Mouse (Mus musculus): Measurements from ENCODE around the gene Mccc1. TPM values are rescaled to one million over a fixed set of nuclear protein-coding genes. Genes with fewer than 3 reads are reported as not detected.

Gene Mccc1
- polyA plus RNA-seq, 1 experiment from 2014 or later = 34.4 TPM

DNA sequence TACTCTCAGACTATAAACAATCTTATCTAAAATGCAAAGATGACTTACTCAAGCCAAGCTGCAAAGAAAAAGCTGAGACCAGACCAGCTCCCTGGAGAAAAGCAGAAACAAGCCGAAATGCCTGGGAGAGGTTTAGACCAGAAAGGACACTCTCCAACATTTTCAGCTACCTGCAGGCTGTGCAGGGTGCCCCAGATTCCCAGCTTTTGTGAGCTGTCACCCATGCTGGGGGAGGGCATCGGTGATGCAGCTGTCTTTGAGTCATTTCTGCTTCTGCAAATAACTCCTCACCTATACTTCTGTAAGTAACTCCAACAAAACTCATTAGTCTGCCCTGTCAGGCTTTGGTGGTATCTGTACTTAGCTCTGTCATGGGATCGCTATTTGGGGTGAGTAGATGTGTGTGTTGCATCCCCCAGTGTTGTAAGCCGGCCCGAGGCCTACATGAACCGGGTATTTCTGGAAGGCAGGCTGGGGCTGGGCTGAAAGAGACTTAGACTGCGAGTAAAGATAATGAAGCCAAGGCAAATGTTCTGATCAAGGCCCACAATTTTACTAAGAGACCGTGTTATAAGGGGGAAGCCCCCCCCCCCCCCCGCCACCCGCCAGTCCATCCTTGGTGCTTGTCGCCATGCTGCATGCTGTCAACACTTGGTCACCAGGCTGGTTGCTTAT lies 45.4 kb downstream of the Mccc1 start:
- ATAC-seq (ENCODE audit: insufficient number of reproducible peaks, insufficient read depth, low FRiP score, low read depth) = no peak
- no peak overlapping the region for H3K27ac ChIP-seq (ENCODE audit: low read length)
- no peaks in the 10 kb centered on the region for H3K4me1 ChIP-seq (ENCODE audit: control insufficient read depth, insufficient read depth, low read length)
- H3K9ac ChIP-seq (replicated peaks; ENCODE audit: low read depth, low read length) = no peak overlapping the region
- no peak overlapping the region for H3K4me2 ChIP-seq (replicated peaks; ENCODE audit: low read depth, low read length)
- WGBS = 91% methylated on average over 11 of the region's 11 CpGs
- H3K9me3 ChIP-seq (ENCODE audit: control insufficient read depth, low read depth, low read length) = no peaks in the 10 kb centered on the region
- H3K27me3 ChIP-seq (ENCODE audit: control insufficient read depth, insufficient read depth, low read length) = no peaks in the 10 kb centered on the region
- no peaks in the 10 kb centered on the region for H3K36me3 ChIP-seq (ENCODE audit: control insufficient read depth, insufficient read depth, low read length)
- no peak overlapping the region for H3K4me3 ChIP-seq (ENCODE audit: low read depth, low read length)

GRCm38 (mm10) chr3:35953816-35954215 lies 46.7 kb downstream of the Mccc1 start:
- Histone ChIP-seq H3K27me3 (ENCODE audit: control insufficient read depth, insufficient read depth, low read length) (no peaks in the 10 kb centered on the region), H3K4me3 (ENCODE audit: low read depth, low read length) (no peak overlapping the region), H3K4me1 (ENCODE audit: control insufficient read depth, insufficient read depth, low read length) (no peaks in the 10 kb centered on the region), H3K9ac (replicated peaks; ENCODE audit: low read depth, low read length) (no peak overlapping the region), H3K4me2 (replicated peaks; ENCODE audit: low read depth, low read length) (no peak overlapping the region), H3K36me3 (ENCODE audit: control insufficient read depth, insufficient read depth, low read length) (no peaks in the 10 kb centered on the region), H3K27ac (ENCODE audit: low read length) (no peak overlapping the region), H3K9me3 (ENCODE audit: control insufficient read depth, low read depth, low read length) (no peaks in the 10 kb centered on the region)
- 74% methylated on average over 6 of the region's 6 CpGs for WGBS
- ATAC-seq (ENCODE audit: insufficient number of reproducible peaks, insufficient read depth, low FRiP score, low read depth) = no peak

GRCm38 (mm10) chr3:35953184-35953583 lies 47.3 kb downstream of the Mccc1 start:
- Histone ChIP-seq H3K4me2 (replicated peaks; ENCODE audit: low read depth, low read length) (no peak overlapping the region), H3K36me3 (ENCODE audit: control insufficient read depth, insufficient read depth, low read length) (no peaks in the 10 kb centered on the region), H3K9me3 (ENCODE audit: control insufficient read depth, low read depth, low read length) (no peaks in the 10 kb centered on the region), H3K27me3 (ENCODE audit: control insufficient read depth, insufficient read depth, low read length) (no peaks in the 10 kb centered on the region), H3K9ac (replicated peaks; ENCODE audit: low read depth, low read length) (no peak overlapping the region), H3K4me3 (ENCODE audit: low read depth, low read length) (no peak overlapping the region), H3K27ac (ENCODE audit: low read length) (no peak overlapping the region), H3K4me1 (ENCODE audit: control insufficient read depth, insufficient read depth, low read length) (no peaks in the 10 kb centered on the region)
- 25% methylated on average over 1 of the region's 1 CpGs for WGBS
- no peak for ATAC-seq (ENCODE audit: insufficient number of reproducible peaks, insufficient read depth, low FRiP score, low read depth)

DNA sequence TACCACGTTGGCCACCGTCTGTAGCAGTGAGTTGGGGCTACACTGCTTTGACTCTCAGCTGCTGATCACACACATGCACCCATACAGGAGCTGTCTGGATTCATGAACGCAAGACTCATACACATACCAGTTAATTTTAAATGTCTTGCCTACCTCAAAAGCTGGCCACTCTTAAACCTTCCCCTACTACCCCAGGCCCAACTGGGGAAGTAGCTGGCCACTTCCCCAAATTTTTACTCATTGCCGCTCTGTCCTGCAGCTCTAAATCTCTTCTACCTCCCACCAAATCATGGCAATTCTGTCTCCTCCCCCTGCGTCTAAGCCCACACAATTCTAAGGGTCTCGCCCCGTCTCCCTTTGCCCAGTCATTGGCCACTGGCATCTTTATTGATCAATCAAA lies 52.3 kb downstream of the Mccc1 start:
- 92% methylated on average over 7 of the region's 7 CpGs for WGBS
- Histone ChIP-seq H3K27me3 (ENCODE audit: control insufficient read depth, insufficient read depth, low read length) (no peaks in the 10 kb centered on the region), H3K4me1 (ENCODE audit: control insufficient read depth, insufficient read depth, low read length) (no peaks in the 10 kb centered on the region), H3K27ac (ENCODE audit: low read length) (no peak overlapping the region), H3K9me3 (ENCODE audit: control insufficient read depth, low read depth, low read length) (no peaks in the 10 kb centered on the region), H3K9ac (replicated peaks; ENCODE audit: low read depth, low read length) (no peak overlapping the region), H3K4me2 (replicated peaks; ENCODE audit: low read depth, low read length) (no peak overlapping the region), H3K4me3 (ENCODE audit: low read depth, low read length) (no peak overlapping the region), H3K36me3 (ENCODE audit: control insufficient read depth, insufficient read depth, low read length) (no peaks in the 10 kb centered on the region)
- no peak for ATAC-seq (ENCODE audit: insufficient number of reproducible peaks, insufficient read depth, low FRiP score, low read depth)

DNA sequence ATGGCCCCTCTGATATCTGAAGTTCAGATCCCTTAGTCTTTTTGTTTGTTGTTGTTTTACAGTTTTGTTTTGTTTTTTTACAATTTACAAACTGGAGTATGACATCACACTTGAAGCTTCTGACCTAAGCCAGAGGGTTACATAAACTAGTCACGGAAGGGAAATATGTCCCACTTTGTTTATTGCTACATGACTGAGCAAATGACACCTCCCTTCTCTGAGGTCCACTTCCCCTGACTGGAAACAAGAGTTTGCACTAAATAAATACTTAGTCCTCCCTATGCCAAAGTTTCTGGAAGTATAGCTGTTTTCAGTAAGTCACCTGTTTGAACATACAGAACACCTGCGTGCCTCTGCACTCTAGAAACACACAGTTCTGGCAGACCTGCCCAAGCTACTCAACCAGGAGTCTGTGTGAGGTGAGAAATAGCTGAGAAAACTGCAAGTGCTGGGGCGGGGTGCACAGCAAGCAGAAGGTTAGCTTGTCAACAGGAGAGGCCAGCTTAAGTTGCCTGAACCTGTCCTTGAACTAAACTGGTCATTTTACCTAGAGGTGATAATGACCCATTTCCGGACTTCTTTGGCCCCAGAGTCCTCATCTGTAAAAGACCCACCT lies 59.9 kb downstream of the Mccc1 start:
- H3K27me3 ChIP-seq (ENCODE audit: control insufficient read depth, insufficient read depth, low read length) = no peaks in the 10 kb centered on the region
- ATAC-seq (ENCODE audit: insufficient number of reproducible peaks, insufficient read depth, low FRiP score, low read depth) = no peak

GRCm38 (mm10) chr3:35940047-35940446 lies 60.4 kb downstream of the Mccc1 start:
- ATAC-seq (ENCODE audit: insufficient number of reproducible peaks, insufficient read depth, low FRiP score, low read depth) = no peak
- Histone ChIP-seq H3K27me3 (ENCODE audit: control insufficient read depth, insufficient read depth, low read length) (no peaks in the 10 kb centered on the region), H3K9ac (replicated peaks; ENCODE audit: low read depth, low read length) (no peak overlapping the region), H3K4me3 (ENCODE audit: low read depth, low read length) (no peak overlapping the region), H3K4me2 (replicated peaks; ENCODE audit: low read depth, low read length) (no peak overlapping the region), H3K9me3 (ENCODE audit: control insufficient read depth, low read depth, low read length) (no peaks in the 10 kb centered on the region), H3K27ac (ENCODE audit: low read length) (no peak overlapping the region), H3K4me1 (ENCODE audit: control insufficient read depth, insufficient read depth, low read length) (no peaks in the 10 kb centered on the region), H3K36me3 (ENCODE audit: control insufficient read depth, insufficient read depth, low read length) (peaks cover 7% of the 10 kb centered on the region; the same call in 1 of the 2 replicates)
- WGBS = 32% methylated on average over 2 of the region's 2 CpGs

More for the DNA sequence above, 59.9 kb downstream of the Mccc1 start:
- WGBS = 73% methylated on average over 4 of the region's 4 CpGs
- H3K9ac ChIP-seq (replicated peaks; ENCODE audit: low read depth, low read length) = no peak overlapping the region
- H3K4me2 ChIP-seq (replicated peaks; ENCODE audit: low read depth, low read length) = no peak overlapping the region
- H3K36me3 ChIP-seq (ENCODE audit: control insufficient read depth, insufficient read depth, low read length) = peaks cover 7% of the 10 kb centered on the region; the same call in 1 of the 2 replicates
- H3K27ac ChIP-seq (ENCODE audit: low read length) = no peak overlapping the region
- H3K4me1 ChIP-seq (ENCODE audit: control insufficient read depth, insufficient read depth, low read length) = no peaks in the 10 kb centered on the region
- no peaks in the 10 kb centered on the region for H3K9me3 ChIP-seq (ENCODE audit: control insufficient read depth, low read depth, low read length)
- no peak overlapping the region for H3K4me3 ChIP-seq (ENCODE audit: low read depth, low read length)

DNA sequence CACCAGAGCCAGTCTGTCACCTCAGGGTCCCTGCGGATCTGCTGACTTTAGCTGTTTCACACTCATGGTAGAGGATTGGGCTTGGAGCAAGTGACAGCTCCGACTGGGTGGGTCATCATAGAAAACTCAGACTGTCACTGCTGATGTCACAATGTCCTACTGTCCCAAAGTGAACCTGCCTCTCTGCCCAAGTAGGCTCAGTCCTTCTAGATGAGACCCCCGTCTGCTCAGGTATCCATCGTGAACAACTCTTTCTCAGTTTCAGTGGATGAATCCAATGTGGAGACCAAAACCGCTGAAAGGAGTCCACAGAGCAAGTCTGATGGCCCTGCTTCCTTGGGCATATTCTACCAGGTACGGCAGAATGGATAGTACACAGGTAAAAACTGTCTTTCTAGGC lies 63.1 kb downstream of the Mccc1 start, which contains the start of gene Dcun1d1:
Gene Dcun1d1 (minus strand): TSS at position 101 of the 400 bp plus-strand sequence.
- H3K27me3 ChIP-seq (ENCODE audit: control insufficient read depth, insufficient read depth, low read length) = no peaks in the 10 kb centered on the region
- peaks cover 7% of the 10 kb centered on the region; the same call in 1 of the 2 replicates for H3K36me3 ChIP-seq (ENCODE audit: control insufficient read depth, insufficient read depth, low read length)
- peaks cover 6% of the 10 kb centered on the region; the same call in 1 of the 2 replicates for H3K4me1 ChIP-seq (ENCODE audit: control insufficient read depth, insufficient read depth, low read length)
- 90% methylated on average over 6 of the region's 6 CpGs for WGBS
- H3K4me3 ChIP-seq (ENCODE audit: low read depth, low read length) = no peak within 1 kb of the TSS
- ATAC-seq (ENCODE audit: insufficient number of reproducible peaks, insufficient read depth, low FRiP score, low read depth) = no peak
- H3K9ac ChIP-seq (replicated peaks; ENCODE audit: low read depth, low read length) = no peak within 1 kb of the TSS
- H3K9me3 ChIP-seq (ENCODE audit: control insufficient read depth, low read depth, low read length) = no peaks in the 10 kb centered on the region
- no peak within 1 kb of the TSS for H3K27ac ChIP-seq (ENCODE audit: low read length)
- H3K4me2 ChIP-seq (replicated peaks; ENCODE audit: low read depth, low read length) = no peak within 1 kb of the TSS

DNA sequence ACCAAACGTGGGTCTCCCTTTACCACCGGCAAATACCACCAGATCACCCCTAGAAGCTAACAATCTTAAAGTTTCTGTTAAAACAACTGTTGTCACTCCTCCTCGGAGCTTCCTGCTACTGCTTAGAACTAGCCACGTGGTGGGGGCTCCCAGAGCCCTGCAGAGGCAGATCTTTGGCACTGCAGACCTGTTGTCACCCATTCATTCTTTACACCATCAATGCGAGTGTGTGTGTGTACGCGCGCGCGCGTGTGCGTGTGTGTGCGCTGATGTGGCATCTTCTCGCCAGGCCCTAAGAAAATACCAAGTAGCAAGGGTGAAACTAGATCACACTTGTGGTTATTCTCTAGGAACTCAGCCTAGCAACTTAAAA lies 67.1 kb downstream of the Mccc1 start:
- peaks cover 12% of the 10 kb centered on the region for H3K4me1 ChIP-seq (ENCODE audit: control insufficient read depth, insufficient read depth, low read length)
- under 1% methylated on average over 14 of the region's 14 CpGs for WGBS

More for the DNA sequence above, 67.1 kb downstream of the Mccc1 start:
- H3K36me3 ChIP-seq (ENCODE audit: control insufficient read depth, insufficient read depth, low read length) = peaks cover 7% of the 10 kb centered on the region; the same call in 1 of the 2 replicates
- peak overlapping the region; percentile 99 for H3K9ac ChIP-seq (replicated peaks; ENCODE audit: low read depth, low read length)
- H3K27me3 ChIP-seq (ENCODE audit: control insufficient read depth, insufficient read depth, low read length) = no peaks in the 10 kb centered on the region
- H3K27ac ChIP-seq (ENCODE audit: low read length) = peak overlapping the region; percentile 91; the same call in 1 of the 2 replicates
- no peaks in the 10 kb centered on the region for H3K9me3 ChIP-seq (ENCODE audit: control insufficient read depth, low read depth, low read length)
- peak overlapping the region; percentile 82 for H3K4me3 ChIP-seq (ENCODE audit: low read depth, low read length)
- peak overlapping the region; percentile 51 for H3K4me2 ChIP-seq (replicated peaks; ENCODE audit: low read depth, low read length)
- ATAC-seq (ENCODE audit: insufficient number of reproducible peaks, insufficient read depth, low FRiP score, low read depth) = peak; percentile 43; the same call in 1 of the 2 replicates
